Mouse (Mus musculus) ES-CJ7 (cell line): ENCODE data around the gene Adamts17.

Experiments used
- DNase-seq: peaks from one replicate; pipeline ENCODE4 v3.0.0; 2011; ENCODE audit warnings: low read depth, low spot score

The Adamts17 gene

DNA sequence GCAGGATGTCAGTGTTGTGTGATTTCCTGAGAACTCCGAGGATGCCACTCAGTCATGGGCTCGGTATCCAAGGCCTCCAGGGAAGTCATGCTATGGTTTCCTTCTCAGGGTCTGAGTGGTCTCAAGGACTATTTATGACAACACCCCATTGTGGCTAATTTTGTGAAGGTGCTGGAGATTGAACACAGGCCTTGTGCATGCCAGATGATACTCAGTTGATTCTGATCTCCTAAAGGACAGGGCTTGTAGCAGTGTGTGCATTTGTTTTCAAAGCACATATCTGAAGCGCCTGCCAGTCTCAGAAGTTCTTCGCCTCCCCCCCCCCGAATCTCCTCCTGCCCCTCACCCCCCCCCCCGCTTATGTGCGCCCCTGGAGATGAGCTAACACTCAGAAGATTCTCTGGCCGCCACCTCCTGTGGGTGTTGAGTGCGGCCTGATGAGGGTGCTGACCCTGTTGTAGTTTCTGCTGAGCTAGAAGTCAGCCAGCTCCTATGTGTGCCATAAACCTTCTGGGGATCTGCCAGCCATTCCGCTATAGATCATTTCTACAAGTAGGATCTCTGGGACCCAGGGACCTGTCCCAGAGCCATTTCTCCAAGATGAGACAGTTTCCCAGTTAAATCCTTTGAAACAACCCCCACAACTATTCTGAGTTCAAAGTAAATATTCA lies 232.6 kb downstream of the Adamts17 start:
- DNase-seq: no peak

DNA sequence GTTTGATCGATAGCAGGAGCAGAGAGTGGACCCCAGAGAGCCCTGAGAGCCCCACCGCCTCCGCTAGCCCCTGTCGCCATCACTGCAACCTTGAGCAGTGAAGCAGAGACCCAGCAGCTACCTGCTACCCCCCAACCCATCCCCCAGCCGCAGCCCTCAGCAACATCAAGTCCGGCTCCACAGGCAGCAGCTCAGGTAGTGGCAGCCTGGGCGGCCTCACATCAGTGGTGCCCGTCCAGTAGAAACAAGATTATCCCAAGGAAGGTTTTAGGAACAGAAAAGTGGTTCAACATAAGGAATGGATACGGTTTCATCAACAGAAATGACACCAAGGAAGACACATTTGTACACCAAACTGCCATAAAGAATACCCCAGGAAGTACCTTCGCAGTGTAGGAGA lies 243.2 kb downstream of the Adamts17 start:
- DNase-seq: no peak

DNA sequence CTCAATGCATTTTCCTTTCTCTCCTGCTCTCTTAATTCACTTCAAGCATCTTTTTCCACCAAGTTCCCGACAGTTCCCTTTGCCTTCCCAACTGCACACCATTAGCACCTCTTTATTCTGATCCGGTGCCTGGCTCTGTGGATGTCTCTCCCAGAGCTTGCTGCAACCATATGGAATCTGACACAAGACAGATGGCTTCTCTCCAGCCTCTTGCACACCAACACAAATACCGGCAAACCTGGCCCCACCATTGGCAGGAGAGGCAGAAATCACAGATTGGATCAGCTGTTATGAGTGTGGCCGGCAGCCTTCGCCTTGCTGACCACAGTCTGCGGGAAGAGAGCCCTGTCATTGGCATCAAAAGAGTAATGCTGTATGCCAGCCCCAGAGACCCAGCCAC lies 248.2 kb downstream of the Adamts17 start:
- no peak for DNase-seq

DNA sequence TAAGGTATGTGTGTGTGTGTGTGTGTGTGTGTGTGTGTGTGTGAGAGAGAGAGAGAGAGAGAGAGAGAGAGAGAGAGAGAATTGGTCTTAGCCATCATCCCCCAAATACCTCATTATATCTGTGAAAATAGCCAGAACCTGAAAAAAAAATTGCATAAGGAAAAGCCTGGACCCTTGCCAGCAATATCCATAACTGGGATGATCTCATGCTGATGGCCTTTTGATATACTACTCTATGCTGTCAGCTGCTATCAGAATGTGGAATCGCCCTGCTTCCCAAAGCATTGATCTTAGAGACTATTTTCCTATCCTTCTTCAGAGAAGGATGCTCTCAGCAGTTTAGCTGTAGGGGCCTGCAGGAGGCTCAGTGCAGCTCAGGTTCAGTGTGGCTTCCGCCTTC lies 257.6 kb downstream of the Adamts17 start:
- no peak for DNase-seq

DNA sequence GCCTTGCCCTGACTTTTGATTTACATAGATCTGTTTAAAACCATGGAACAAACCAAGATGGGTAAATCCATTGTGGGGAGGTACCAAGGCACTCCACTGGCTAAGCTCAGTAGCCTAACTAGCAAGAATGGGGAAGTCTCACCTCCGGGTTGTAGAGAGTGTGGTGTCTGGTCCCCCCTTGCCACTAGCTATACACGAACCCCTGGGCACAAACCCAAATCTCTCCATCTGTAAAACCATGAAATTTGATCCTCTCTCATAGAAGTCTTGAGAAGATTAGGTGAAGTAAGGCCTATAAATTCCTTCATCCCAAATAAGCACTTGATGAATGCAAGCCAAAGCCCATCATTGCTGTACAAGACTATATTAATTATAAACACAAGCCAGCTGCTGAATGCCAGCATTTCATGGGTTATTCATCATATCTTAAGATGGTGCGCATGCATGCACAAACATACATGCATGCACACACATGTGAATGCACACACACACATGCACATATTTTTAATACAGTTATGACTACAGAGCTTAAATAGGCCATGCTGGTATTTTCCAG lies 262.0 kb downstream of the Adamts17 start:
- DNase-seq: no peak

DNA sequence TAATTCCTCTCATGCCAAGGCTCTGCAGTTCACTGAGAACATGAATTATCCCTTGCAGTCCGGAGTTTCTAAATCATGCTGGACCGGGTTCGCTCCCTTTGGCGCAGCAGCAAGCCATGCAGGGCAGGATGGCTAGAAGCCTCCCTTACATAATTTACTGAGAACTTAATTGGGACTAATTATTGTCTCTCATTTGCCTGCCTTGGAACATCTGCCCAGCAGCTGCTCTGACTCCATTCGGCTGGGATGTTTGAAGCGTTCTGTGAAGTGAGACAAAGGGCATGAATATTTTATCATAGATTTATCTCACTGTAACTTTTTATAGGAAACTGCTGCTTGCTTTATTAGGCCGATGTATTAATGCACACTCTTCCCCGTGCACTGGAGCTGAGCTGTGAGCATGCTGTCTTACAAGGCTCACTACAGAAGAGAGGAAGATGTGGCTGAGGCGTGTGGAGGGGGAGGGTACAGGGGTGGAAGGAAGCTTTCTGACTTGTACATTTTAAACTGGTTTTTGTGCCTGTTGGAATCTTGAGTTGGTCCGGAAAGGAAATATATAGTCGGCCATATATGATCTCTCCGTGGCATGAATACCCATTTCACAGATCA lies 271.1 kb downstream of the Adamts17 start:
- no peak for DNase-seq

DNA sequence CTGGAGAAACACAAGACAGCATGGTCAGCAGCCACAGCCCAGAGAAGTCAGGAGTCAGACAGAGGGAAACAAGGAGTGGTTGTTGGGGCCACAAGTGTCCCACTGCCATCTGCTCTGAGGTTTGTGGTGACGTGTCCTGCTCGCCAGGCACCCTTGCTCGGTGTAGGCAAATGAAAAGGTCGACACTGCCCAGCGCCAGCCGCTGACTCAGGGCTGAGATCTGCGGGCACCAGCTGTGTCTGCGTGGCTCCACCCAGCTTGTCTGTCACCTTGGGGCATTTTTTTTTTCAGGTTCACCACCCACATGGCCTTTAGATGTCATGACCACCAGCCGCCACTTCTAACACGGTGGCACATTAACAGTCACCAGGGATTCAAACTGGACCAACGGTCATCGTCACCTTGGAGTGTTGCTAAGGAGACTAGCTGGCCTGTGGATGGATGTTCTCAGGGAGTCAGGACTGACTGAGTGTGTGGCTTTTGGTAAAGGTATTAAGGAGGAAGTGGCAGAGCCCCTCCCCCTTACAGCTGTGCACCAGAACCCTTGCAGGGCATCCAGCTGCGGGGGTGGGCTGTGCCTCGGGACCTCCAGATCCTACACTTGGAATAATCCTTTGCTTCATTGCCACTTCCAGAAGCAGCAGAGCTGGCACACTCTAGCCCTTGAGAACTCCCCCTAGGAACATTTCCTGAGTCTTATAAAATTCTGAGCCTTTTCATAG lies 273.1 kb downstream of the Adamts17 start:
- no peak for DNase-seq

DNA sequence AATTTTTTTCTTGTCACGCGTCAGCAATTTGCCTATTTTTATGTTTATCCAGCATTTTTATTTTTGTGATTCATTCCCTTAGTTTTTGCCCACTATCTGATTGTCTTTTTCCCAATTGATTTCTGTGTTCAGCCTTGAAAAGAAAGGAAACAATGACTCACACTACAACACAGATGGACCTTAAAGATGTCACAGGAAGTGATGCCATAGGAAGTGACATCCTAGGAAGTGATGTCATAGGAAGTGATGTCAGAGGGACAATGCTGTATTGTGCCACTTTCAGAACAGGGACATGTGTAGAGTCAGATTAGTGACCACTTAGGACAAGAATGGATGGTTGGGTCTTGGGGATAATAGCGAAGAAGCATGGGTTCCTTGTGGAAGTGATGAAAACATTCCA lies 274.5 kb downstream of the Adamts17 start:
- no peak for DNase-seq

DNA sequence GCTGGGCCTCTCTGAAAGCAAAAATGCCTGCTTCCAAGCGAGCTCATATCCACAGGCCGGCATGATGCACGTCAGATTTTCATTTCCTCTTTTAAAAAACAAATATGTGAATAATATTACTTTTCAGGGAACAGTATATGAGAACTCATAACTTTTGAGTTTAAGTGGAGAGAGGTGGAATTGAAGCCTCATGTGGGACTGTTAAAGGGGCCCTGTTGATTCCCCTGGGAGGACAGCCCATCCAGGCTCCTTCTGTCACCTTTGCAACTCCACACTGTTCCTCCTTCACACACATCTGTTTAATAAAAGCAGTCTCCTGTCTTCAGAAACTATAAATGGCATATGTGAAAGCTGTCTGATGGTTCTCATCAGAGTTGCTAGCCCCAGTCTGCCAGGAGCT lies 275.5 kb downstream of the Adamts17 start:
- no peak for DNase-seq

DNA sequence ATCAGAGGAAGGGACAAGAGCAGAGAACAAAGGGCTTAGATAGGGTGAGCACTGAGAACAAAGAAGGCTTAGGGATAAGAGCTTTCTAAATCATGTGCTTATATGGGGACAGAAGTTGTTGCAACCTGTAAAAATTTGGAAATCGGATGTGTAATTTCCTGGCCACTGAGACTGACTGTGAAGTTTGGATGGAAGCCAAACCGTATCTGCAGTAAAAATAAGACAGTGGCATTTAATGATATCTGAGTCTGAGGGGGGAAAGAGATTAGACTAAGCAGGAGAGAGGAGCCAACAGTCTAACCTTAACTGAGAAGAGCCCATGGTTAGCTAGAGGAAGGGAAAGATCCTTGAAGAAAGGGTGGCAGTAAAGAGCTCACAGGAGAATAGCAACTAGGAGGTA lies 295.6 kb downstream of the Adamts17 start:
- DNase-seq: no peak

DNA sequence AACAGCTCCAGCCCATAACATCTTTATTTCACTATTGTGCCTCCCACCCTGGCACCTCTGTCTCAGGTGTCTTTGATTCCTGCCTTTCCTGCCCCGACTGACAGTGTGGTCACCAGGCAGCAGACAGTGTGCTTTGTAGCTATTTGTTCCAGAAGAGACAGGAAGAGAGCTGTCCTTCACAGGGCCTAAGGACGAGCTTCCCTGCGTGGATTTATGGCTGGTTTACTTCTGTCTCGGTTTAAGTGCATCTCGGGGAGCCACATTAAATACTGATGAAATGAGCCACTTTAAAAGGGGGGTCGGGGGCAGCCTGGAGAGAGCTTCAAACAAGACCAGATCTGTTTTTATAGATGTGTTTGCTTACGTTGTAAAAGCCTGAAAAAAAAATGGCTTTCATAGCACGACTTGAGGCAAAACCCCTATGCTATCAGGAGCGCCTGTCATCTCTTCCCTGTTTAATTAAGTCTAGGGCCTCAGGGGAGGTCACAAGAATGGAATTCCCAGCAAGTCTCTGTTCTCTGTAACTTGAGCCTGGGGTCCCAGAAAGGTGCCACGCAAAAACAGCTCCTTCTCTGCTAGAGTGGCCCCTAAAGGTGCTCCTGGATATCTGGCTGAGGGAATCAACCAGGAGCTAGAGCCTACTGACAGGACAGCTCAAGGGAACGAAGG lies 302.9 kb downstream of the Adamts17 start:
- DNase-seq: no peak

DNA sequence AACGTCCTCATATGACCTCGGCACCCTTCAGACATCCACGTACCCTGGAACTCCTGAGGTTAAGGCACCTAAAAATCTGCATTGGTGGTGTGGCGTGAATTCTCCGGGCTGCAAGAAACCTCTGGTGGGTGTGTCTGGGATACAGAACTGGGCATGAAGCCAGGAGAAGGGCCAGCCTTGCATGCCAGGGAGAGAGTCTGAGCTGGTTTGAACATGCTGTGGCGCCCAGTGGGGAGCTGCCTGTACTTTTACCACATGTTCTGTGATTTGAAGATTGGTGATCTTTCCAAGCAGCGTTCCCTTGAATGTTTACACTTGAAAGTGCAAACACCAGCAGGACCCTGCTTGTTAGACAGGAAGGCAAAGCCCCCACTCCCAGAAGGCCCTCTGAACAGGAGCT lies 306.2 kb downstream of the Adamts17 start:
- DNase-seq: no peak

DNA sequence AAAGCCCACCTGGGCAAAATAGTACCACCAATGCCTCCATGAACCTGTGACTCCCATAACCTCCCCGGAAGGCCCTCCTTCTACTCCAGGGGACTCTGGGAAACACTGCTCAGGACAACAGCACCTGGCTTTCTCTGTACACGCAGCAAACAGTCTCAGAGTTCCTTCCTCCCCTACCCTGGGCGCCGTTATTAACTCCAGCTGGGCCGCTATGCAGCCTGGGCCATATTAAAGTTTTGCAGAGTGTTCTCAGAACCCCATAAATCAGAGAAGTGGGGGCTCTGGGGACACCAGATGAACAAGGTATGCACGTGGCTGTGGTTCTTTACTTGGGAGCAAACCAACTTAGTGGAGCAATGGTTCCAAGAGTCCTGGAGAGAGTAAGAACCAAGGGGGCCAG lies 306.6 kb downstream of the Adamts17 start:
- no peak for DNase-seq

DNA sequence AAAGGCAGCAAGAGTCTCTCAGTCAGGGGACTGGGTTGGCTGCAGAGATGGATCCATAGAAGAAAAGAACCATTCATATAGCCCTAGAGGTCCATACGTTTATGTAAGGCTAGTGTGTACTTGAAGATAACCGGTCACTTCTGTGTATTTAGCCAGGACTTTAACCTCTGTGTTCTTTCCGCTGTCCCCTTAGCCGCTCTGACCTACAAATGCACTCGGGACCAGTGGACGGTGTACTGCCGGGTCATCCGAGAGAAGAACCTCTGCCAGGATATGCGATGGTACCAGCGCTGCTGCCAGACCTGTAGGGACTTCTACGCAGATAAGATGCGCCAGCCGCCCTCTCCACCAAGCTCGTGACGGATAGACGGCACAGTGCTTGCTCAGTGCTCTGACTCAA lies 310.2 kb downstream of the Adamts17 start:
- no peak for DNase-seq

DNA sequence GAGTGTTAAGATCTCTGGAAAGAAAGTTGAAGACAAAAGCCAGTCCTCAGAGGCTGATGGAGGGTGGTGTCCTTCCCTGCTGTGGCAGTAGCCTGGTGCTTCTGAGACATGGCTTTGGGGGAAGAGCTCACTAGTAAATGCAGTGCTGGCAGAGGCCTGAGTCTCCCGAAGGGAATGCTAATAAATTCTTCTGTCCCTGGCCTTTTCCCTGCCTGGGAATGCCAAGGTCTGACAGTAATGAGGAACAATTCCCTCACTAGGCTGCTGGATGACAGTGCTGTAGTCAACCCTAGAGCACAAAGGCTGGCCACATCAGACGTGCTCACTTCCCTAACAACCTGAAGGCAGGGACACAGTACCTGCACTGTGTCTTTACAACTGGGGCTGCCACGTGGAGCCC lies 313.1 kb downstream of the Adamts17 start:
- DNase-seq: no peak

DNA sequence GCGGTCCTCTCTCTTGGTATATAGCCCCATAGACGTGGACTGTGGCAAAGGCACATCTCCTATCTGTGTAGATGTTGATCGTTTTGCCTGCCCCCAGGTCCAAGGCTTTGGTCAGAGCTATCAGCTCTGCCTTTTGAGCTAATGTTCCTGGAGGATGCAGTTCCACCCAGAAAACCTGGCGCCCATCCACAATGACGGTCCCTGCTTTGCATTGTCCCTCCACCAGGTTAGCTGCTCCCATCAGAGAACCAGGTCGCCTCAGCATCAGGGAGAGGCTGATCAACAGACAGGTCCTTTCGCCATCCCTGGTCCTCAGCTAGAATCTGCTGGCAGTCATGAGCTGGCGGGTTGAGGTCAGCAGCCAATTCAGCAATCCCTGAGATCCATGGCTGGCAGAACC lies 322.6 kb downstream of the Adamts17 start:
- DNase-seq: no peak

DNA sequence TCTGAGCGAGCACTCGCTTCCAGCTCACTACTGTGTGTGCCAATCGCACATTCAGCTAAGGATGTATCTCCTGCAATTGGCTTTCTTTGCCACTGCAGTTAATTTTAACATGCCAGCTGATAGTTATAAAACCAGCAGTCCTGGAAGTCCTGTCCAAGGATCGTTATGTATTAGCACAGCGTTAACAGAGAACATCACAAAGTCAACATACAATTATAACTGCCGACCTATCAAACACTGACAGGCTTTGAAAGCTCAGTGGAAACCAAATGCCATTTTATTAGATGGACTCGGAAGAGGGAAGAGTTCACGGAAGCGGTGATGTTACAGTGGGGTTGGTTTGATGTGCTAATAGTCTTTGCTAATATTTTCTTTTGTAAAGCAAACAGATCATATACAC lies 328.8 kb downstream of the Adamts17 start:
- no peak for DNase-seq

DNA sequence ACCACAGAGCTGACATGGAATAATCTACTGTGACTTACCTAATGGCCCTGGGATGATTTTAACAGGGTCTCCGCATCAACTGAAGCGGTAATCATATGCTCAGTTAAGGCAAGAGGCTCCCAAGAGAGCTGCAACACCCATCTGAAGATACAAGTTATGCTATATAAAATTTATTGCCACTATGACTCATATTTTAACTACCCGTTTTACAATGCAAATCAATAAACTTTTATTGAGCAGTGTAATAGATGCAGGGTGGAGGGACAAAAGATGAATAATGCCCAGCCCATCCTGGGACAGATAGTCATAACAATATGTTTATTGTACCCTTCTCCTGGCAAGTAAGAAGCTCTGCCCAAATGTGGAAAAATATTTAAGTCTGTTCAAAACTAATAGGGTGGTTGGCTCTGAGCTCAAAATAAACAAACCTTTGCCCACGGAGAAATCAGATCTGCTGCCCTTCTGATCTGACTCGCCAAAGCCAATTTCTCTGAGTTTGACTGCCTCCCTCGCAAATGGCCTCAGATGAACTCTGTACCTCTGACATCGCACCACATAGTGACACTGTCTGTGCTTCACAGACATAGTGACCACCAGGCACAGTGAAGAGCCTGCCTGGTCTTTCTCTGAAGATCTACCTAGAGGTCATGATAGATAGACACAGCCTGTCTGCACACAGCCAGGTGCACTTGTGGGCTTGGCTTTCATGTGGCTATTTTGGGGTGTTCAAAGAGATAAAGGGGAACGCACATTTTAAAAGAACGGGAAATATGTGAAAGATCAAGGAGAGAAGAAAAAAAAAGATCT lies 329.4 kb downstream of the Adamts17 start:
- no peak for DNase-seq

DNA sequence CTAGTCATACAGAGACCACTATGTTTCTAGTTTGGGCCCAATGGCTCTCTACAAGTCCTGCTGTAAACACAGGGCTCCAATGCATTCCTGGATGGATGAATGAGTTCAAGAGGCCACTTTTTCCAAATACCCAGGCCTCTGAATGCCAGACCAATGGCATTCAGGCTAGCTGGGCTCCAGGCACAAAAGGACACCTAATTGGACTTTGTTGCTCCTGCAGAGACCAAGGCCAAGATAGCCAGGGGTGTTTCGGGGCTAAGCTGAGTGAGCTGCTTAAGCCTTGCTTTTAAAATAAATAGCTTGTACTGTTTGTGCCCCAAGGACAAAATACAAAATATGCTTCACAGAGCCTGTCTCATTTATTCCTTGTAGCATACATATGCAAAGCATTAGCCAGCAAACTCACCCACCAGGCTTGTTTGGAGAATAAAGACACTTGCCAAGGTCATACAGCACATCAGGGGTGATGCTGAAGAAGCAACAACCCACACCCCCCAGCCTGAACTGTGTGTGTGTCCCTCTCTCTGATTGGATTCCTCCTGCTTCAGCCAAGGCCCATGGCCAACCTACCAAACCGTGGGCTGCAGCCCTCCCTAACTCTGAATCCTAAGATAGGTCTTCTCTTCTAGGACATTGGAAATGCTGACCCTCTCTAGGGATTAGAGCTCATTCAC lies 334.1 kb downstream of the Adamts17 start:
- no peak for DNase-seq

DNA sequence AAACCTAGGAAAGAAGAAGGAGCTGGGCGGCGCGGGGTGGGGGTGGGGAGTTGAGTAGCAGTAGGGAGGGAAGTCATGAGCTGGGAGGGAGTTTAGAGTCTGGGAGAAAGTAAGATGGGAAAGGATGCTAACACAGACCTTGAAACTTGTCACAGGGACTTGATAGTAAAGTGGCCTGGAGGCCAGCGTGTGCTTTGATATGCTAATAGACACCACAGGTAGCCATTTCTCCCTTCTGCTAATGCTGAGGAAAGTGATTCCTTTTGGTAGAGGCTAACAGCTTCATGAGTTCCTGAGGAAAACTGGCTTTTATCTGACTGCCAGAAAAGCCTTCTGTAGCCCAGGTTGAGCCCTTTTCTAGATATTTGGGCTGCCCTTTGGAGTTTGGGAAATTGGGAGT lies 344.3 kb downstream of the Adamts17 start:
- peak; percentile 80 for DNase-seq

DNA sequence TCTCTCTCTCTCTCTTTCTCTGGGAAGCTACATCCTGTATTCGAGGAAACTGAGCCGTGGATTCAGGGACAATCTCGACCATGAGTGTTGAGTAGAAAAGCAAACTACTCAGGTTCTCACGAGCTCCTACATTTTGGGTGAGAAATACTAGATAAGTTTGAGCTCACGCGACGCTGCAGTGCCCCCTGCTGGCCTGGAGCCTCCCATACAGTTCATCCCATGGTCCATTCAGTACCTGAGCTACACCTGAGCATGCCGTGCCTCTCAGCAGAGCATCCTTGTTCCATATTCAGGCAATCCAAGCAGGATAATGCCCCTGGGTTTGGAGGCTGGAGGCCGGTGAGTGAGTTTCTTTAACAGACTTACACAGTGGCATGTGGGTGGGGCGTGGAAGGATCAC lies 359.9 kb downstream of the Adamts17 start:
- DNase-seq: peak; percentile 63
